ENCODE assay signal across 10 mouse cellular contexts in genomic region chr9:18744639-18745038, GRCm38 (mm10). TPM values are rescaled to one million over a fixed set of nuclear protein-coding genes. Genes with fewer than 3 reads are reported as not detected.
DNase-seq lines count a peak whose midpoint lies in the region; TF ChIP-seq lines count a peak whose summit lies in the region.
"Had no signal": no experiment of that assay in that cellular context is flagged by ENCODE, and none has a peak within 500 bp of the region (broad histone marks: within the 10 kb centered on the region; RNA-seq: fewer than 3 reads in every experiment).

No protein-coding gene starts in this region.

- WGBS in kidney, adult 2 months, result 13% methylated on average over 5 of the region's 5 CpGs

- no peak for TF ChIP-seq CTCF in kidney, adult 2 months (conservative IDR thresholded peaks at IDR 0.05; ENCODE audit: insufficient read depth, insufficient read length, low read depth, low read length)

- no peak overlapping the region for H3K4me3 ChIP-seq in kidney, adult 2 months (ENCODE audit: insufficient read depth, low read depth, low read length)

- no peak overlapping the region for H3K27ac ChIP-seq in kidney, adult 2 months (ENCODE audit: insufficient read depth, low read depth, low read length)
- H3K27ac ChIP-seq: liver, embryonic 14.5 days had no signal

- peak; percentile 5 for DNase-seq in kidney, adult 2 months
- DNase-seq in kidney, adult 18-20 months, result no peak
- peak; percentile 47 for DNase-seq in A20 (ENCODE audit: low read depth, low spot score)
- DNase-seq in embryo, embryonic 10.5 days (ENCODE audit: low spot score), result peak; percentile 65
- DNase-seq in left cerebral cortex, postnatal 14 days (ENCODE audit: low spot score in 2 of 2), result peak; percentile 27 to 43
- no peak for DNase-seq in B cell, adult 2 months
- no peak for DNase-seq in adrenal gland, postnatal 36 days
- no peak for DNase-seq in urinary bladder, postnatal 25 days (ENCODE audit: low spot score)
- DNase-seq: gastrocnemius, postnatal 25 days had no signal

- H3K27me3 ChIP-seq in kidney, adult 2 months (replicated peaks; ENCODE audit: control insufficient read depth, insufficient read depth, low read length), result no peaks in the 10 kb centered on the region; the same call in 1 of the 2 replicates

- no peaks in the 10 kb centered on the region for H3K36me3 ChIP-seq in kidney, adult 2 months (ENCODE audit: control insufficient read depth, insufficient read depth, low read length)

- no peaks in the 10 kb centered on the region for H3K4me1 ChIP-seq in kidney, adult 2 months (ENCODE audit: control insufficient read depth, insufficient read depth, low read length)

- intact Hi-C loops in left cerebral cortex, postnatal 14 days (cut with DNase I), result loop anchor here (10.0 kb wide), 1 partner anchor 240 kb away; no protein-coding TSS in a partner anchor

- TF ChIP-seq POLR2A in kidney, adult 2 months (IDR thresholded peaks at IDR 0.05; ENCODE audit: low read depth, low read length), result no peak

RNA-seq across cellular contexts. Expression of gene Olfr24, which starts 19.2 kb away (rescaled TPM):
- not detected in 2 replicates for polyA plus RNA-seq in kidney, adult 2 months (2012; rRNA removed)
- not detected for total RNA-seq in left cerebral cortex, postnatal 14 days (2021)
- total RNA-seq in adrenal gland, postnatal 36 days (2021), result not detected
- total RNA-seq: gastrocnemius, postnatal 25 days had no signal
- polyA plus RNA-seq: liver, embryonic 14.5 days had no signal

Comparison
In these comparisons a context has a peak if more than half of its experiments do, and no peak if none do; other contexts are left out.
1. DNase-seq: peak in kidney, adult 2 months (single experiment), A20 (single experiment), embryo, embryonic 10.5 days (single experiment) and left cerebral cortex, postnatal 14 days (2 of 2); none in kidney, adult 18-20 months (single experiment), B cell, adult 2 months (0 of 2), adrenal gland, postnatal 36 days (0 of 2) and urinary bladder, postnatal 25 days (single experiment).